Mouse (Mus musculus) thymus, adult 18-20 months (tissue): ENCODE measurements at regions not wholly inside any gene's neighbourhood (a gene's known extent, or its start where the extent isn't known, plus 50 kb on each side); places are given as distances from the start of the nearest gene placed in this dataset.

Experiments
- DNase-seq, 2 experiments: peaks; one replicate each; pipeline ENCODE4 v3.0.0; 2022; ENCODE audit warnings: mixed read lengths in 2 of 2

DNA sequence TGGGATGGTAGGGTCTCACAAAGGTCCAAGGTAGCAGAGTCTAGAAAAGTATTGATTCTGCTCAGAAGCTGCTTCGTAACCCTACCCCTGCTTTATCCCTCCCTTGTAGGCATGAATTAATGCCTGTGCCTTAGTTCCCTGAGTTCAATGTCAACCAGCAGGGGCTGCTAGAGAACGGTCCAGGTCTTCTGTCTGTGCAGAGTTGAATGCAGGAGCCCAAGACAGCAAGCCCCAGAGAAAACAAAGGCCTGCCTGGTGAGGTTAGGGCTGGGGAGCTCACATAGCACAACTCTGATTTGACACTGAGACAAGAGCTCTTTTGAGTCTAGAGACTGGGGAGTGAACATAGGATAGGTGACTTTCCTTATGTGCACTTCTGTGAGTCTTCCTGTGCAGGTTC is 56.6 kb downstream of the Olig3 start:
- DNase-seq: peak; percentile 10 to 15

DNA sequence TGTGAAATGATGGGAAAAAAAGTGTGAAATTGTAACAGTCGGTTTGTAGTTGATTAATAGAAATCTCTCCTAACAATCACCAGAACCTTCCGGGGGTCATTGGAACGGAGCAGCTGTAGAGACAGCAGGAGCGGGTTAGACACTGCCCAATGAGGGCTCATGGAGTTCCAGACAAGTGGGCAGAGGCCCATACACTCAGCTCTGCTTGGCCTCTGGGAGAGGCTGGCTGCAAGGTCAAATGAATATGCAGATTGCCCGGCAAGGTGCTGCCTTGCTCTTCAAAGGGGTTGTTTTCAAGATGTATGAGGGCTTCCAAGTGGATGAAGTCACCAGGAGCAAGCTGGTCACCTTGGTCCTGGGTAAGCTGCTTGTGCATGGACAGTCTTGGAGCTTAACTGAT is 57.6 kb downstream of the Olig3 start:
- DNase-seq: no peak

DNA sequence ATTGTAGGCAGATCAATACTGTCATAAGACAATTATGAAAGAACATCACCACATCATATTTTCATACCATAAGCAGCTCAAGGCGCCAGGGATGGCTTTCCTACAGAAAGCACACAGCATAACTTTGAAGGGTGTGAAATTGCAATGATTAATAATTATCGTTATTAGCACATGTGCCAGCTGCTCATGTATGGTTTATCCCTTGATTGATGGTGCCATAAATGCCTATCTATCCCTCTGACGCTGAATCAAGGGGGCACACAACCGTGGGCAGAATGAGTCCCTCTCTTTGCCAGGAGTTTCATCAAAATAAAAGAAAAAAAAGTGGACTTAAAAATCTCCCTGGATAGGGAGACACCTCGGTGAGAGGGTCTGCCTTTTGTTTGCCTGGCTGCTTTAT is 58.5 kb downstream of the Olig3 start:
- no peak for DNase-seq

DNA sequence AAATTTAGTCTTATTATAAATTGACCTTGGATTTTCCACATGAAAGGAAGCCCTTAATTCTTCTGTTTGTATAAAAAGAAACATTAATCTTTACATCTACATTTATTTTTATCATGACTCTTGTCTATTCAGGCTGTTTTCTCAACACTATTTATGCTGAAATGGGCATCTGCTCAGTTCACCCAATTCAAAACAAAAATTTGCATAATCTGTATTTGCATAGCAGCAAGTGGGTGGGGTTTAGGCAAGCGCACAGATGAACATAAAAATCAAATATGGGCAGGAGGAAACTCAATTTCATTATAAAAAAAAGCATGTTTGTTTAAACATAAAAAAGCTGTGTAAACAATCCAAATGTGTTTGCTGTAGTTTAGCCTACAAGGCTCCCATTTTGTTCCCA is 67.7 kb downstream of the Olig3 start:
- DNase-seq: no peak

- DNase-seq: no peak
These were observed 68.6 kb downstream of the Olig3 start for GRCm38 (mm10) chr10:19424961-19425360.

DNA sequence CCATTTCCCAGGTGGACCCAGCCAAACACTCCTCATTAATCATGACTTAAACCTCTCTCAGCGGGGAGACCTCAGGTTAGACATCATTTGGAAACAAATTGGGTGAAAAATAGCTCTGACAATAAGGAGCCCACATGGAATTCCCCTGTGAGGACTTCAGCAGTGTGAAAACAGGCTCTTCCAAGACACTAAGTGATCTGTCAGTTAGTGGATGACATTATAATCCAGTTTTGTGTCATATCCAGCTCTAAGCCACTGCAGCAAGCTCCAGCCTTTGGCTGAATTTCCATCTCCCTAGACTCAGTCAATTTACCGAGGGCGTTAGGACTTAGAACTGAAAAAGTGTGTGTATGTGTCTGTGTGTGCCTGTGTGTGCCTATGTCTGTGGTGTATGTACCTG is 70.5 kb downstream of the Olig3 start:
- no peak for DNase-seq

DNA sequence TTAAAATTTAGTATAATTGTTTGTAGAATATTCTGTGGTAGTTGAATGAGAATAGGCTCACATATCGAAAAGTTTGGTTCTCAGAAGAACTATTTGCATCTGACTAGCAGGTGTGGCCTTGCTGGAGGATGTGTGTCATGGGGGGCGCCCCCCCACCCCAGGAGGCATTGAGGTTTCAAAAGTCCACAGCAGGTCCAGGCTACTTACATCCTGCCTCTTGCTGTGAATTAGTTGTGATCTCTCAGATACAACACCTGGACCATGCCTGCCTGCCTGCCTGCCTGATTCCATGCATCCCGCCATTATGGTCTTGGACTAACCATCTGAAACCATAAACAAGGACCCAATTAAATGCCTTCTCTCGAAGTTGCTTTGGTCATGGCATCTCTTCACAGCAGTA is 76.2 kb downstream of the Olig3 start:
- DNase-seq: no peak

GRCm38 (mm10) chr10:19434661-19435060 is 78.3 kb downstream of the Olig3 start:
- no peak for DNase-seq

DNA sequence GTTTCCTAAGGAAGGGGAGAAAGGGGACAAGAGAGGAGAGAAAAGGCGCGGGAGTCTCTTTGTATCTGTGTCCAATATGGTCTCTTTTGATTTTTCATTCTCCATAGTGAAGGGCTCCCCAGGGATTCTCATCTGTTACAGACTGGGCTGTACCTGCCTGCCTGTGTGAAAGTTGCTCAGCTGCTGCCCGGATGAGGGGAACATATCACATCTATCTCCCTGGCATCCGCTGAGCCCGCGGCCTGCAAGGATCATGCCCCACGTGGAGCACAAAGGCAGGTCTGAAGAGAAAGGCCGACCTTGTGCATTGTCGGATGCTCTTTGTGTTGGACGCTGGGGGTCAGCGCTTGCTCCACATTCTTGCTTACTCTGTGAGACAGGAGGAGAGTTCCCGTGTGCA is 85.5 kb downstream of the Olig3 start:
- no peak for DNase-seq

- DNase-seq: no peak
These were observed 87.2 kb downstream of the Olig3 start for GRCm38 (mm10) chr10:19443516-19443915.

GRCm38 (mm10) chr10:19448838-19449559 is 92.7 kb downstream of the Olig3 start:
- no peak for DNase-seq

DNA sequence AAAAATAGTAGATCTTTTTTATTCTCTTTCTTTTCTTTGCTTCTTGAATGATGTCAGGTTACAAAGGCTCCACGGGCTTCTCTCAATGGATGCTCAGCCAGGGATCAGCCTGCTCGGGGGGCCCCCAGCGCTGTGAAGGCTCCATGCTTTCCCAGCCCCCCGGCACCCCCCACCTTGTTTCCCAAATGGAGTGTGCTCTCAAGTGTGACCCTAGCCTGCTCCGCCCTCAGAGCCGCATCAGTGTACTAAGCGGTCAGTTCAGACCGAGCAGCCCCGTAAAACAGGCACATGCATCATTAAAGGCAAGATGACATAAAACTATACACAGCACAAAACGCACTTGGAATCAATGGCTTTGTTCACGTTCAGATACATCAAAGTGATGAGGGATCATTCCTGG is 102.7 kb downstream of the Olig3 start:
- DNase-seq: no peak

DNA sequence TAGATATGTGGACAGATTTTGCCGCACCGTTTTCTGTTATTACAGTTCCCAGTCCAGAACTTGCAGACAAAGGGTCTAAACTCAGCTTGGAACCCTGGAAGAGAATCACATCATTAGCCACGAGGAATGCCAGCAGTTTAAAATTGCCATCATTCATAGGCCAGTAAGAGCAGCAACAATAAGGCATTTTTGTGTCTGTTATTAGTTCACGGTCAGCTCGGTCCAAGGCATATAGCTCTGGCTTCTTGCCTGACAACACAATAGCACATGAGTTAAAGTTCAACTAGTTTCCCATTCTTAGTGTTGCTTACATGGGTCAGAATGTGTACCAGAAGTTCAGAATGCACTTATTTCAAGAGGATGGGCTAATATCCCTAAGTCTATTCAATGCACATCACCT is 103.4 kb downstream of the Olig3 start:
- DNase-seq: no peak

DNA sequence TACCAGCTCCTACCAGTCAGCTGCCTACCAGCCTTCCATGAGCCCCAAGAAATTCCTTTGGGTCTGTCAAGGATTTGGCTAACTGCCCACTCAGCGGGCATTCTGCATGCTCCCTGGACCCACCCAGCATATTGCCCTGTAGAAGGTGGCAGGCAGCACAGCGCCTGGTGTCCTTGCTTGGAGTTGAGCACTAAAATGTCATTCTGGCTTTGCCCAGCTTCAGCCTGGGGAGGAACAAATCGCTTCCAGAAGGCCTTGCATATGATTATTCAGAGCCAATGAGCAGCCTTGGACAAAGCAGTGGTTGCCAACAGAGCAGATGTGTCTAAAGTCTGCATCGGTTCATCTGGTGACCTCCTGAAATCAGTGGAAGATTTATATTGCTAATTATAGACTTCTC is 103.8 kb downstream of the Olig3 start:
- DNase-seq: no peak

GRCm38 (mm10) chr10:19463800-19464199 is 107.5 kb downstream of the Olig3 start:
- no peak for DNase-seq

DNA sequence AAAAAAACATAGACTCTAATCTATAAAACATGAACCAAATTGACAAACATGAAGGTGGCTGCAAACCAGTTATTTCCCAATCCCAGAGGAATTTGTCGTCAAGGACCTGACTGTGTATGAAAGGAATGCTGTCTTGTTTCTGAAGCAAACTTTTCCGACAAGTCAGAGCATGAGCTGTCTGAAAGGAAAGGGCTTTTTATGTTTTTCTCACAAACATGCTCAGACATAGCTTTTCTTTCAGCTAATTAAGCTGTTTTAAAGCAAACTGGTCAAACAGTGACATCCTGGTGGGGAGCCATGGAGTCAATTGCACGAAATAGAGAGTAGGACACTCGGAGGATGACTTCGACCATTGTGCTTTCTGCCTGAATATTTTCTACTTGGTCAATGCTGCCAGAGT is 108.2 kb downstream of the Olig3 start:
- no peak for DNase-seq

DNA sequence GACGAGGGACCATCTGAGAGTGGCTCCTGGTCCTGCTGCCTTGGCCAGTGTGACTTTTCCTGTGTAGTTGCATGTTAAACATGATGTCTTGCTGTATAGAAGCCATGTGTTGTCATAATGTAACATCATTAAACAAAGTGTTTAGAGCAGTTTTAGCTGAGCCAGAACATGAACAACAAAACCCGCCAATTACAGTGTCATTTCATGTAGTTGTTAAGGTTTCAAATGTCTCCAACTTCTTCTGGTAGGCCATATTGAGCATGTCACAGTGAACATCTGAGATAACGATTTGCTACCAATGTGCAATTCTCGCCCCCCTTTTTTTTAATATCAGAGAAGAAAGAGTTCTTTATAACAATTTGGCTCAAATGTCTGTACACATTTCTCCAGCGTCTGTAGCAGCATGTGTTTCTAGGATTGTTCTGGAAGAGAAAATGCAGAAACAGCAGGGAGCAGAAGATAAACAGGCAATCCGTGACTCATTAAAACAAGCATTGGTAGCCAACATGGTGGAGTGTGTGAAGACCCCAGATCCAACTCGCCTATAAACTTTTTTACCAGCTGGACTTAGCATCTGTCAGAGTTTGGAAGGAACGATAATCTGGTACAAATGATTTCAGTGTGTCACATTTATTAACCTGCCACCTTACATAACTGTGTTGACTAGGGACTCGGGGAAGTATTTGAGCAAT is 115.2 kb downstream of the Olig3 start:
- no peak for DNase-seq

DNA sequence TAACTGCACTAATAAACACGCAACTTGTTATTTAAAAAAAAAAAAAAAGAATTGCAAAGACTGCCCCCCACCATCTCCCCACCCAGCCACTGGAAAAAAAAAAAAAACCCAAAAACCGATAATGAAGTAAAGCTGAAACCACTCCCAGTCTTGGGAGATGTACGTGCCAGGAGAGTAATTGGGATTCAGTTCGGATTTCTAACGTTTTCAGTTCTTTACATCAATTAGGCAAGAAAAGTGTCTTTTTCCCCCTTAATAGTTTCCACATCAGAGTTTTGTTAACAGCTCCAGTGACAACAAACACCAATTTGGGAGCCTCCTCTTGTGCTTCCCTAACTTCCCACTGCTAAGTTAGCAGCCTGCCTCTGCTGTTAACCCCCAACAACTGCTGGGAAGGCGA is 115.7 kb downstream of the Olig3 start:
- DNase-seq: no peak

- no peak for DNase-seq
These were observed 116.7 kb downstream of the Olig3 start for GRCm38 (mm10) chr10:19472949-19473535.

- DNase-seq: no peak
These were observed 106.1 kb upstream of the Ifngr1 start for GRCm38 (mm10) chr10:19485537-19486135.

- no peak for DNase-seq
These were observed 101.2 kb upstream of the Ifngr1 start for GRCm38 (mm10) chr10:19490500-19490899.

DNA sequence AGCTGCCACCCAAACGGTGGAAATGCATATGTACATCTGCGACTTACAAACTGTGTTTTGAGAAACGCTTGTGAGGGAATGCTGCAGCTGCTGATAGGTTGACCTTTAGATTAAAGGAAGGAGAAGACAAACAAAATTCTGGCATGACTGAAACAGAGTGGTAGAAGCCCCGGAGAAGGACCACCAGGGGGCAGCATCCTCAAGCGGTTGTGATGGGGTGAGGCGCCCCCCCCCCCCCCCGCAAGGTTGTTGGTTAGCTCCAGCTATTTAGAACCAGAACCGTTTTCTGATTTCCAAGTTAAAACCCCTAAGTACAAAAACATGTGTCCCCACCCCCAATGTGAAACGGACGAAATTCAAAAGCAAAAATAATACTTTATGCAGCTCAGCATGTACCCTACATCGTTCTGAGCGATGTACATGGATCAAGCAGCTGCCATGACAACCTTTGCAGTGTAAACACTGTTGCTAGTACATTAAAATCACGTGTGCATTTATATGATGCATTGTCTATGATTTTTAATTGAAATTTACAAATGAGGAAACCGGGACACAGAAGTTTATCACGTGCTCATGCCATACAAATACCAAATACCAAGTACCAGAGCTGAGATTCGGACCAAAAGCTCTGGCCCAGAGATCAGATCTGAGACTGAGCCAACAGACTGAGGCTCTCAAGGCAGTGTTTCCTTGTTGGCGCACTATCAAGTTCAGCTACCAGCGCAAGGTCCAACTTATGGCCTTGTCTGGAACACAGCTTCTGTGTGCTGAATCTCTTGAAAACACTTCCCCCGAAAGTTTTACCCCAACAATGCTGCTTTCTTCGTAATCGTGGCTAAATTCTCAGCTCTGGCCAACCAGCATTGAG is 100.0 kb upstream of the Ifngr1 start:
- peak; percentile 40 to 63 for DNase-seq
